Mouse (Mus musculus): ENCODE results near the gene Plcd1. TPM values are rescaled to one million over a fixed set of nuclear protein-coding genes. Genes with fewer than 3 reads are reported as not detected.
A peak's percentile ranks its signal among the peaks of the same experiment; 100 is the strongest.

Gene Plcd1
- polyA plus RNA-seq, 2 experiments, result 38.2 to 50.0 TPM

- no peak overlapping the region for H3K4me2 ChIP-seq (replicated peaks; ENCODE audit: low read depth, low read length, severe bottlenecking)
- TF ChIP-seq POLR2A (IDR thresholded peaks at IDR 0.05; ENCODE audit: borderline replicate concordance, extremely low read depth, insufficient read depth, insufficient read length), result no peak
- no peaks in the 10 kb centered on the region for H3K9me3 ChIP-seq (ENCODE audit: control insufficient read depth, low read length)
- WGBS, result 78% methylated on average over 7 of the region's 7 CpGs
- no peak overlapping the region for H3K27ac ChIP-seq (replicated peaks; ENCODE audit: low read depth, low read length)
- peaks cover 15% of the 10 kb centered on the region for H3K4me1 ChIP-seq (ENCODE audit: control insufficient read depth, insufficient read depth, low read length)
- H3K9ac ChIP-seq (ENCODE audit: low read depth, low read length, severe bottlenecking), result no peak overlapping the region
- H3K27me3 ChIP-seq (ENCODE audit: control insufficient read depth, insufficient read depth, low read length), result no peaks in the 10 kb centered on the region
- DNase-seq (ENCODE audit: low spot score), result no peak
- peaks cover 35% of the 10 kb centered on the region for H3K36me3 ChIP-seq (ENCODE audit: control insufficient read depth, insufficient read depth, low read length)
- ATAC-seq (ENCODE audit: low FRiP score, low read depth), result no peak
- no peak overlapping the region for H3K4me3 ChIP-seq (replicated peaks; ENCODE audit: low read length)
Observed at GRCm38 (mm10) chr9:119025832-119026331, 67.4 kb downstream of the Plcd1 start.

GRCm38 (mm10) chr9:119025263-119025662 is 68.0 kb downstream of the Plcd1 start:
- H3K27ac ChIP-seq (replicated peaks; ENCODE audit: low read depth, low read length), result 0 out of 2 replicates have a peak overlapping the region, but pooled peaks have one; percentile 35
- H3K9me3 ChIP-seq (ENCODE audit: control insufficient read depth, low read length), result no peaks in the 10 kb centered on the region
- peaks cover 15% of the 10 kb centered on the region for H3K4me1 ChIP-seq (ENCODE audit: control insufficient read depth, insufficient read depth, low read length)
- H3K27me3 ChIP-seq (ENCODE audit: control insufficient read depth, insufficient read depth, low read length), result no peaks in the 10 kb centered on the region
- no peak for ATAC-seq (ENCODE audit: low FRiP score, low read depth)
- no peak overlapping the region for H3K4me2 ChIP-seq (replicated peaks; ENCODE audit: low read depth, low read length, severe bottlenecking)
- WGBS, result 45% methylated on average over 6 of the region's 6 CpGs
- no peak overlapping the region for H3K4me3 ChIP-seq (replicated peaks; ENCODE audit: low read length)
- no peak for TF ChIP-seq POLR2A (IDR thresholded peaks at IDR 0.05; ENCODE audit: borderline replicate concordance, extremely low read depth, insufficient read depth, insufficient read length)
- DNase-seq (ENCODE audit: low spot score), result no peak
- H3K36me3 ChIP-seq (ENCODE audit: control insufficient read depth, insufficient read depth, low read length), result peaks cover 36% of the 10 kb centered on the region
- H3K9ac ChIP-seq (ENCODE audit: low read depth, low read length, severe bottlenecking), result 0 out of 2 replicates have a peak overlapping the region, but pooled peaks have one; percentile 7

- H3K36me3 ChIP-seq (ENCODE audit: control insufficient read depth, insufficient read depth, low read length), result peaks cover 31% of the 10 kb centered on the region
- ATAC-seq (ENCODE audit: low FRiP score, low read depth), result no peak
Observed at GRCm38 (mm10) chr9:119021731-119022130, 71.6 kb downstream of the Plcd1 start.

More at GRCm38 (mm10) chr9:119021731-119022130, 71.6 kb downstream of the Plcd1 start:
- H3K4me1 ChIP-seq (ENCODE audit: control insufficient read depth, insufficient read depth, low read length), result peaks cover 15% of the 10 kb centered on the region
- no peaks in the 10 kb centered on the region for H3K27me3 ChIP-seq (ENCODE audit: control insufficient read depth, insufficient read depth, low read length)
- no peak for DNase-seq (ENCODE audit: low spot score)
- no peak overlapping the region for H3K9ac ChIP-seq (ENCODE audit: low read depth, low read length, severe bottlenecking)
- H3K27ac ChIP-seq (replicated peaks; ENCODE audit: low read depth, low read length), result no peak overlapping the region
- TF ChIP-seq POLR2A (IDR thresholded peaks at IDR 0.05; ENCODE audit: borderline replicate concordance, extremely low read depth, insufficient read depth, insufficient read length), result no peak
- no peaks in the 10 kb centered on the region for H3K9me3 ChIP-seq (ENCODE audit: control insufficient read depth, low read length)
- no peak overlapping the region for H3K4me2 ChIP-seq (replicated peaks; ENCODE audit: low read depth, low read length, severe bottlenecking)
- 65% methylated on average over 7 of the region's 7 CpGs for WGBS
- H3K4me3 ChIP-seq (replicated peaks; ENCODE audit: low read length), result no peak overlapping the region

Small RNA genes lying within 50 kb of the gene (microRNA-seq; reads per million reads assigned to microRNA genes)
- 18.3 reads per million, percentile 28 among the genes with 10 or more reads in this experiment for gene Mir26a-1

Other genes starting within 250 kb of the Plcd1 start
- 38.0 and 43.5 TPM in 2 replicates for gene Ctdspl, start 167.0 kb downstream of the Plcd1 start, polyA plus RNA-seq (2012; rRNA removed)
- gene Ctdspl, start 167.0 kb downstream of the Plcd1 start, polyA plus RNA-seq (2014; fragmentation: Nextera tagmentation; extraction: Ambion mirVana), result 23.8 and 28.6 TPM in 2 replicates
- gene Vill, start 40.7 kb downstream of the Plcd1 start, polyA plus RNA-seq (2012; rRNA removed), result 49.8 and 68.2 TPM in 2 replicates
- 25.2 and 29.0 TPM in 2 replicates for gene Vill, start 40.7 kb downstream of the Plcd1 start, polyA plus RNA-seq (2014; fragmentation: Nextera tagmentation; extraction: Ambion mirVana)
- 1.4 and 1.5 TPM in 2 replicates for gene Dlec1, start 9.0 kb upstream of the Plcd1 start, polyA plus RNA-seq (2012; rRNA removed)
- gene Dlec1, start 9.0 kb upstream of the Plcd1 start, polyA plus RNA-seq (2014; fragmentation: Nextera tagmentation; extraction: Ambion mirVana), result 0.81 and 1.3 TPM in 2 replicates
- gene Acaa1b, start 63.6 kb upstream of the Plcd1 start, polyA plus RNA-seq (2012; rRNA removed), result 1.8 and 2.7 TPM in 2 replicates
- gene Acaa1b, start 63.6 kb upstream of the Plcd1 start, polyA plus RNA-seq (2014; fragmentation: Nextera tagmentation; extraction: Ambion mirVana), result 1.2 and 1.7 TPM in 2 replicates
- gene Gm47289, start 65.7 kb upstream of the Plcd1 start, polyA plus RNA-seq (2012; rRNA removed), result 0.03 TPM in 1 of 2 replicates, not detected in the other
- gene Gm47289, start 65.7 kb upstream of the Plcd1 start, polyA plus RNA-seq (2014; fragmentation: Nextera tagmentation; extraction: Ambion mirVana), result not detected in 2 replicates
- gene Slc22a13, start 115.6 kb upstream of the Plcd1 start, polyA plus RNA-seq (2012; rRNA removed), result 0.06 TPM in 1 of 2 replicates, not detected in the other
- not detected in 2 replicates for gene Slc22a13, start 115.6 kb upstream of the Plcd1 start, polyA plus RNA-seq (2014; fragmentation: Nextera tagmentation; extraction: Ambion mirVana)
- gene Oxsr1, start 228.9 kb upstream of the Plcd1 start, polyA plus RNA-seq (2012; rRNA removed), result 35.4 and 39.4 TPM in 2 replicates
- gene Oxsr1, start 228.9 kb upstream of the Plcd1 start, polyA plus RNA-seq (2014; fragmentation: Nextera tagmentation; extraction: Ambion mirVana), result 15.6 and 16.0 TPM in 2 replicates
- 120 and 140 TPM in 2 replicates for gene Acaa1a, start 246.2 kb upstream of the Plcd1 start, polyA plus RNA-seq (2012; rRNA removed)
- 87.4 and 92.7 TPM in 2 replicates for gene Acaa1a, start 246.2 kb upstream of the Plcd1 start, polyA plus RNA-seq (2014; fragmentation: Nextera tagmentation; extraction: Ambion mirVana)
- gene Myd88, start 247.9 kb upstream of the Plcd1 start, polyA plus RNA-seq (2012; rRNA removed), result 10.9 and 11.5 TPM in 2 replicates
- gene Myd88, start 247.9 kb upstream of the Plcd1 start, polyA plus RNA-seq (2014; fragmentation: Nextera tagmentation; extraction: Ambion mirVana), result 23.3 and 25.1 TPM in 2 replicates